Mouse (Mus musculus): ENCODE data around the gene Zfp423.

Gene Zfp423

GRCm38 (mm10) chr8:87662811-87663341, 296.5 kb downstream of the Zfp423 start:
- no peak for DNase-seq (ENCODE audit: low spot score)

- no peak for DNase-seq (ENCODE audit: low spot score)
These were observed 297.1 kb downstream of the Zfp423 start for GRCm38 (mm10) chr8:87662307-87662771.

- DNase-seq (ENCODE audit: low spot score), result no peak
These were observed 298.2 kb downstream of the Zfp423 start for GRCm38 (mm10) chr8:87660916-87661910.

- DNase-seq (ENCODE audit: low spot score), result no peak
These were observed 299.1 kb downstream of the Zfp423 start for GRCm38 (mm10) chr8:87660029-87660915.

- DNase-seq (ENCODE audit: low spot score), result no peak
These were observed 301.9 kb downstream of the Zfp423 start for GRCm38 (mm10) chr8:87657488-87657887.

GRCm38 (mm10) chr8:87656484-87657230, 302.7 kb downstream of the Zfp423 start:
- no peak for DNase-seq (ENCODE audit: low spot score)

GRCm38 (mm10) chr8:87655946-87656345, 303.4 kb downstream of the Zfp423 start:
- no peak for DNase-seq (ENCODE audit: low spot score)

GRCm38 (mm10) chr8:87647781-87648180, 311.6 kb downstream of the Zfp423 start:
- DNase-seq (ENCODE audit: low spot score), result no peak

- DNase-seq (ENCODE audit: low spot score), result no peak
These were observed 313.4 kb downstream of the Zfp423 start for GRCm38 (mm10) chr8:87645829-87646483.

- no peak for DNase-seq (ENCODE audit: low spot score)
These were observed 314.0 kb downstream of the Zfp423 start for GRCm38 (mm10) chr8:87645371-87645770.

- DNase-seq (ENCODE audit: low spot score), result no peak
These were observed 318.5 kb downstream of the Zfp423 start for GRCm38 (mm10) chr8:87640930-87641329.

GRCm38 (mm10) chr8:87636226-87636742, 323.1 kb downstream of the Zfp423 start:
- DNase-seq (ENCODE audit: low spot score), result no peak

- no peak for DNase-seq (ENCODE audit: low spot score)
These were observed 327.6 kb downstream of the Zfp423 start for GRCm38 (mm10) chr8:87631776-87632175.

- no peak for DNase-seq (ENCODE audit: low spot score)
These were observed 329.7 kb downstream of the Zfp423 start for GRCm38 (mm10) chr8:87629656-87630055.

- DNase-seq (ENCODE audit: low spot score), result no peak
These were observed 338.2 kb downstream of the Zfp423 start for GRCm38 (mm10) chr8:87621181-87621580.

GRCm38 (mm10) chr8:87620225-87620624, 339.2 kb downstream of the Zfp423 start:
- DNase-seq (ENCODE audit: low spot score), result no peak

GRCm38 (mm10) chr8:87619529-87619928, 339.9 kb downstream of the Zfp423 start:
- no peak for DNase-seq (ENCODE audit: low spot score)

- no peak for DNase-seq (ENCODE audit: low spot score)
These were observed 340.3 kb downstream of the Zfp423 start for GRCm38 (mm10) chr8:87619118-87619517.

GRCm38 (mm10) chr8:87613701-87614100, 345.7 kb downstream of the Zfp423 start:
- no peak for DNase-seq (ENCODE audit: low spot score)

All from urinary bladder, postnatal 10 days (tissue).